Mouse (Mus musculus) frontal cortex, postnatal 10 days (tissue): ENCODE measurements around the gene Mocs1.

Experiments
- DNase-seq, 2 experiments: peaks; one replicate each; pipeline ENCODE4 v3.0.0; 2022; ENCODE audit warnings: low spot score in 2 of 2, mixed read lengths in 1 of 2

The Mocs1 gene

DNA sequence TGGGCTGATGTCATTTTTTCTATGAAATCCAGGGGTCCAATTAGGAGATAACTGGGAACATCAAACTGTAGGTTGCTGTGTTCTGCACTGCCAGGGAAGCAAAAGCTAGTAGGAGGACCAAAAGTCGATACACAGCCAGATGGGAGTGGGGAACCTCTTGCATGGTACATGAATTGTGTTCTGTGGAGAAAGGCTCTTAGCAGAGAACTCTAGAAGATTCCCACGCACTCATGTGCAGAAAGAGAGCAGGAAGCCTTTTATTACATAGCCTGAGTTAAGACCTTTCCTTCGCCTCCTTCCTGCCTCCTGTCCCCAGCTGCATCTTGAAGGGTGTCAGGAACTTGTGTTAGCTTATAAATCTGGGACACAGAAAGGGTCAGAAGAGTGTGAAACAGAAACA is 53.7 kb downstream of the Mocs1 start:
- no peak for DNase-seq

DNA sequence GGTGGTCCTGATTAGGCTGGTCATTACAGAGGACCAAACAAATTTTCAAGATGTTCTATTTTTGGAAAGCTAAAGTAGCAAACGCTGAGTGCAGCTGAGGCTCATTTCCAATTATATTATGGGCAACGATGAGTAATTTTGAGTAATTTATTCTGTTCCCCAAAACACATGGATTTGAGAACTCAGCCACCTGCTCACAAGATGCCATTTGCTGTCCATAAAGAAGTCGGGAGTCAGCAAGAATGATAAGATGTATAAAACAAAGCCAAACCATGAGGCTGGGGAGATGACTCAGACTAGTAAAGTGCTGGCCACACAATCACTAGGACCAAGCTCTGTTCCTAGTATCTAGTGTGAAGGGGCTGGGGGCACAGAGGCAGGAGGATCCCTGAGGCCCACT is 56.3 kb downstream of the Mocs1 start:
- DNase-seq = no peak

DNA sequence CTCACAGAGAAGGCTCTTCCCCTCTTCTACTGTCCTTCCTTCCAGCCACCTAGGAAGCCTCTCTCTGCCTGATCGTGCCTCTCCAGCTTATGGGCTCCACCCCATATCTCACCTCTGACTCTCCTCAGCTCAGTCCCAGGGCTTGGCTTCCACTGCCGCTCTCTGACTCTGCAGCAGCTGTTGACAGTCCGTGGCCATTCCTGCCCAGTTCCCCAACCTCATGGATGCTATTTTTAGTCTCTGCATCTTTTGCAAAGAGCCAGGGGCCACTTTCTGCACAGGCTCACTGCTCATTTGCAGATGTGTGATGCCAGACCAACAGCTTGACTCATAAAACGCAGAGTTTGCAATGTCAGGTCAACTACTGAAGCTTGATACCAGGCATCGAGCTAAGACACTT is 60.9 kb downstream of the Mocs1 start:
- no peak for DNase-seq

DNA sequence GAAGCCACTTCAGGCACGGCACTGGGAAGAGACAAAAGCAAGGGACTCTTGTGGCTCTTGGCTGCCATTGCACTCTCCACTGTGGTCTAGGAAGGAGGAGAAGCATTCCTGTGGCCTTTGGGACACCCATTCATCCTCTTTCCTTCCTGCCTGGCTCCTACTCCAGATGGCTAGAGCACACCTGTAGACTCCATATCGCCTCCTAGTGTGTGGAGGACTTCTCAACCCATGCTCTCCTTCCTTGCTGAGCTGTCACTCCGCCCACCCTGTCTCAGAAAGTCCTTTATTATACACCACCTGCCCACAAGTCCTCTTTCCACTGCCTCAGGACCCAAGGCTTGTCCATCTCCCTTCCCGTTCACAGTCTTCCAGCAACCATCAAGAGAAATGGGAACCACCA is 65.1 kb downstream of the Mocs1 start:
- no peak for DNase-seq

DNA sequence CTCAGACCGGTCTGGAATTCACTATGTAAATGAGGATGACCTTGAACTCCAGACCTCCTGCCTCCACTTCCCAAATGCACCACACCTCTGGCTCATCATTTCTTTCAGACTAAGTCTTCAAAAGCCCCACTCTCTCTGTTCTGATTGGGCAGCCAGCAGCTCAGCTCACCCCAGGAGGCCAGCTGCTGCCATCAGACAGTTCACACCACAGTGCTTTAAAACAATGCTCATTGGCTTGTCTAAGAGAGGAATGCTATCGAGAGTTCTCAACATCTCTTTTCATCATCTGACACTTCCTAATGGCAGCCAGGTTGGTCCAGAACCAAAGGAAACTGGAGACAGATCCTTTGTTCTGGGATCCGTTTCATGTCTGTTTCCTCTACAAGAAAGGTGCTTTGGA is 70.0 kb downstream of the Mocs1 start:
- DNase-seq = no peak

DNA sequence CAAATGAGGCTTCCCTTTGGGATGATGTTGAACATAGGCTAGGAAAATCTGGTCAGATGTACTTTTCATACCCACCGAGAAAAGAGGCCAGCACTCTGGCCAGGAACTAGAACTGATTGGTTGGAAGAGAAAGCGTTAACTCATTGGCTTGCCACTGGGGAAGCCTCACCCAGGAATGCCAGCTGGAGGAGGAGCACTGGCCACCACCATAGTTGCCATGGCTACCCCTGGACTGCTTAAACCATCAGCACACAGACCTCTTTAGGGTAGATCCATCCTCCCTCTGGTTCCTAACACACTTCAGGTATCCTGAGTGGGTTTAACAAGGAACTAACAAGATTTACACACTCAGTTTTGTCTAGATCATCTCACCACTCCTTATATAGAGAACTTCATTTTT is 71.5 kb downstream of the Mocs1 start:
- no peak for DNase-seq

DNA sequence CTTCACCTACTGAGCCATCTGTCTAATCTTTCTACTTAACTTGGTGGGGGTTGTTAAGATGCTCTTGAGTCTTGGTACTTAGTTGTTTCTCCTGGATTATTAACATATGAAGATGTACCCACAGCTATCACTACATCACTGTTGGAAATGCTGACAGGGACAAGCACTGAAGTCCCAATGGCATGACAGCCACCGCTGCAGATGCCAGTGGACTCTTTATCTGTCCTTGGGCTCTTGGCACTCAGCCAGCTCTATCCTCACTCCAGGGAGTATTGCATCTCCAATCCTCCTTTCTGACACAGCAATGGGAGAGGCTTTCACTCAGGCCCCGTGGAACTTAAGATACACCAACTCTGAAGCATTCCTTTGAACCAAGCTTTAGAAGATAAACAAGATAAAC is 72.1 kb downstream of the Mocs1 start:
- DNase-seq = no peak

DNA sequence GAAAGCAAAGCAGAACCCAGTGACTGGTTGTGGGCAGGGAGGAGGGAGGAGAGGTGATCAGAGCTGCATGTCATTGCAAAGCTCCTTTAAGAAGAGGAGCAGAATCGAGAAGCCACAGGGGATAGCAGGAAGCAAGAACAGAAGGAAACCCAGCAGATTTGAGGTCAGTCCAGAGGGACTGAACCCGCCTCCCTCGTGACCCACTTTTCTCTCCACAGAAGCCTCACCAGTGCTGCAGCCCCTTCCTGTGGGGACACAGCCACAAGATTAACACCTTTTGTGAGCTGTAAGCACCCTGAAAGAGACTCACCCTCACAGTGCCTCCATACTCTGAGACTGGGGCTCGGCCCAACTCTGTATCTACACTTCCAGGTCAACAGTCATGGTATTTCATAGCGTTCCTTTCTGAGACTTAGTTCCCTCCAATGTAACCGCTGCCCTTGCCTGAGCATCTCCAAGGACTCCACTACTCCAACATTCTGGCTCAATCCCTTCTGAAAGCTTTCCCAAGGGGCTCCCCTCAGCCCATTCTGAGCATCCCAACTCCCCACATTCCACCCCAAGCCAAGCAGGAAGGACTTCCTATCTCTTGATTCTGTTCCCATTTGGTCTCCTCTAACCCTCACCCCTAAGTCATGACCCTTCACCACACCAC is 75.2 kb downstream of the Mocs1 start:
- DNase-seq = no peak
